Mouse (Mus musculus) kidney, adult 2 months (tissue): ENCODE measurements around the gene Fads1. TPM values are rescaled to one million over a fixed set of nuclear protein-coding genes. Genes with fewer than 3 reads are reported as not detected.

Source experiments
- DNase-seq: peaks from one replicate; pipeline ENCODE4 v3.0.0; 2021
- H3K27ac ChIP-seq: fragments of 200-500 bp; 2 replicates; pipeline ENCODE4 v1.5.1; 2012; ENCODE audit warnings: low read depth, low read length, control low read depth, inconsistent platforms; ENCODE audit not compliant: insufficient read depth
- H3K27me3 ChIP-seq: fragments of 200-500 bp; replicated peaks from 2 replicates; pipeline ENCODE4 v1.6.1; 2012; ENCODE audit warnings: mild to moderate bottlenecking, moderate library complexity, low read length, inconsistent platforms; ENCODE audit not compliant: control insufficient read depth, insufficient read depth
- H3K36me3 ChIP-seq: fragments of 200-500 bp; 2 replicates; pipeline ENCODE4 v1.6.1; 2012; ENCODE audit warnings: mild to moderate bottlenecking, moderate library complexity, low read length, inconsistent platforms; ENCODE audit not compliant: control insufficient read depth, insufficient read depth
- H3K4me1 ChIP-seq: fragments of 200-500 bp; 2 replicates; pipeline ENCODE4 v1.6.1; 2011; ENCODE audit warnings: low read length; ENCODE audit not compliant: control insufficient read depth, insufficient read depth
- H3K4me3 ChIP-seq: fragments of 200-500 bp; 2 replicates; pipeline ENCODE4 v1.5.1; 2011; ENCODE audit warnings: mild to moderate bottlenecking, low read depth, low read length, control low read depth; ENCODE audit not compliant: insufficient read depth
- CTCF ChIP-seq: fragments of 200-500 bp; conservative IDR thresholded peaks from 2 replicates; pipeline ENCODE4 v1.5.1; 2011; ENCODE audit warnings: low read depth, mild to moderate bottlenecking, control low read depth, low read length, moderate library complexity, mixed read lengths; ENCODE audit not compliant: insufficient read depth, insufficient read length
- POLR2A ChIP-seq: fragments of 200-500 bp; IDR thresholded peaks from one replicate; pipeline ENCODE4 v1.6.1; 2011; ENCODE audit warnings: low read depth, low read length, control low read depth
- WGBS: fragments of 180-500 bp; shearing (Covaris S2); methylation state at CpG from one replicate; pipeline ENCODE4 v1.1.7; 2018; 5-methylcytosine and 5-hydroxymethylcytosine counted together
- polyA plus RNA-seq: library from polyadenylated mRNA; depleted of rRNA; stranded (reverse); fragments of >200 nt; gene quantifications from 2 replicates; pipeline ENCODE4 v1.2.3, GENCODE M21; 2012

The Fads1 gene
- polyA plus RNA-seq, 1 experiment = 88.4 TPM

DNA sequence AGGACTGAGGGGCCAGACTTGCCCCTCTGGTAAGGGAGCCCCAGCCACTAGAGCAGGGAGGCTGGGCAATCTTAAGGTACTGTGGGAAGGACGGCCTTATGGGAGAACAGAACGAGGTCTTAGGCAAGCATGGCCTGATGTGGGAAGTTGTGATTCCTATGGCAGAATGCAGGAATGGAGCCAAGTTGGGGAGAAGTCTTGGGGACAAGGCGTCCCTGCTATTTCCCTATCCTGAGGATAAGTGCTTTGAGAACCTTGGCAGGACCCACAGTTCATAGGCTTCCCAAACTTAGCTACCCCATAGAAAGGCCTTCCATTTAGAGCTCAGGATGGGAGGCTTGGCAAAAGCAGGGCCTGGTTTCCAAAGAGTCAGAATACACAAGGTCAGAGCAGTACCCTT lies 26.2 kb downstream of the Fads1 start:
- DNase-seq = no peak
- Histone ChIP-seq H3K4me3 (no peak overlapping the region), H3K27ac (no peak overlapping the region), H3K4me1 (peaks cover 2% of the 10 kb centered on the region; the same call in 1 of the 2 replicates), H3K27me3 (no peaks in the 10 kb centered on the region), H3K36me3 (no peaks in the 10 kb centered on the region)
- TF ChIP-seq CTCF (no peak), POLR2A (no peak)
- WGBS = 88% methylated on average over 3 of the region's 3 CpGs

DNA sequence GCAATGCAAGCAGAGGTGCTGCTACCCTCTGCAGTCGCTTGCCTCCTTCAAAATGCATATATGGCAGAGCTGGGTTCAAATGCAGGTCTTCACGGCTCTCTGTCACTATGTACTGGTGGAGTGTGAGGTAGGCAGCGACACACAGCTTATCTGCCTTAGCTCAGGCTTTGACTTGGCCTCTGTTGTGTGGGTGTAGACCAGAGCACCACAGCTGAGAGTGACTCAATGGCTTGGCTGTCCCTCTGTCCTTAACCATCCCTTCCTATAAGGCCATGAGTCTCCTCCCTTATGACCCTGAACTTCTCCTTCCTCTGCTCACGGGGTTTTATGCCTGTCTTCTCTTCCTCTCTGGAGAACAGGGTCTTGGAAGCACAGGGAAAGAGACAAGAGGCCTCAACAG lies 28.2 kb downstream of the Fads1 start:
- no peaks in the 10 kb centered on the region for H3K27me3 ChIP-seq
- 79% methylated on average over 4 of the region's 4 CpGs for WGBS
- no peaks in the 10 kb centered on the region for H3K4me1 ChIP-seq
- no peak overlapping the region for H3K4me3 ChIP-seq
- DNase-seq = no peak
- TF ChIP-seq CTCF = no peak
- no peak overlapping the region for H3K27ac ChIP-seq
- H3K36me3 ChIP-seq = no peaks in the 10 kb centered on the region

DNA sequence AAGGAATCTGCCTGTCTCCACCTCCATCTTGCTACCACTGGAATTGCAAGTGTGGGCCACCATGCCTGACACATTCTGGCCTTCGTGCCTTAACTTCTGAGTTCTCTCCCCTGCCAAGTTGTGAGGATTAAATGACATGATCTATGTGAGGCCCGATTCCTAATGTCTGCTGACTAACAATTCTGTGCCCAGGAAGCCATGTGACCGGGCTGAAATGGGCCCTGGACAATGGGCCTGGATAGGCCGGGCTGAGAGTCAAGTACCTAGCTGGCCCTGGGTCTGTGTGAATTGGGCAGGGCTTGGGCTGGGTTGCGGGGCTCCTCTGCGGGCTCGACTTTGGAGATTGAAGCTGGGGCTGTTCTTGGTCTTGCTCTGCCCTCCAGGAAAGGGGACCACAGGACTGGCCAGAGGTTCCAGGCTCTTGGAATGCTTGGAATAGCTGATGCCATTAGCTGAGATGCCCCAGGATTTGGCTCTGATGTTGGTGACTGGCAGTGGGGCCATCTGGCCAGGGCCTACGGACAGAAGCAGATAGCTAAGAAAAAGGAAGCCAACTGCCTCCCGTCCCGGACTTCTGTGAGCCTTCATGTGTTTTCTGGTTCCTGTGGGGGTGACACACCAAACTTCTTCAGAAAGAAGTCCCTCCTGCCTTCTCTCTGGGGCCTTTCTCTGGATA lies 31.2 kb downstream of the Fads1 start:
- H3K27ac ChIP-seq = no peak overlapping the region
- no peaks in the 10 kb centered on the region for H3K4me1 ChIP-seq
- H3K27me3 ChIP-seq = no peaks in the 10 kb centered on the region
- TF ChIP-seq POLR2A (no peak), CTCF (no peak)
- DNase-seq = no peak
- no peak overlapping the region for H3K4me3 ChIP-seq
- 81% methylated on average over 10 of the region's 10 CpGs for WGBS
- H3K36me3 ChIP-seq = no peaks in the 10 kb centered on the region

DNA sequence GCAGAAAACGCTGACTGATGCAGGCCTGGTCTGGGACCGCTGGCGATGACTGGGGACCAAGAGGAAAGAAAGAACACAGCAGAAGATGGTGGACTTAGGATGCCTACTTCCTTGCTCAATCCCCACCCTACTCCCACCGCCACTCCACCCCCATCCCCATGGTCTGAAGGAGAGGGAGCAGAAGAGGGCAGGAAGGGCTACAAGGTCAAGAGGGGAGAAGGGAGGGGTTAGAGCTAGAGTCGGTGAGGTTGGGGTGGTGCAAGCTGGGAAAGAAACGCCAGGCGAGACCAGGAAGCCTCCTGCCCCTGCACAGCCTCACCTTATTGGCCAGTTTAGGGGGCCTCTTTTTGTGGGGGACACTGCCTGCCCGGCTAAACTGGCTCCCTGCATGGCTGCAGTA lies 33.4 kb downstream of the Fads1 start:
- DNase-seq = no peak
- H3K4me1 ChIP-seq = no peaks in the 10 kb centered on the region
- no peak overlapping the region for H3K27ac ChIP-seq
- TF ChIP-seq CTCF (no peak), POLR2A (no peak)
- WGBS = 62% methylated on average over 8 of the region's 8 CpGs
- no peaks in the 10 kb centered on the region for H3K27me3 ChIP-seq
- no peak overlapping the region for H3K4me3 ChIP-seq
- H3K36me3 ChIP-seq = no peaks in the 10 kb centered on the region

DNA sequence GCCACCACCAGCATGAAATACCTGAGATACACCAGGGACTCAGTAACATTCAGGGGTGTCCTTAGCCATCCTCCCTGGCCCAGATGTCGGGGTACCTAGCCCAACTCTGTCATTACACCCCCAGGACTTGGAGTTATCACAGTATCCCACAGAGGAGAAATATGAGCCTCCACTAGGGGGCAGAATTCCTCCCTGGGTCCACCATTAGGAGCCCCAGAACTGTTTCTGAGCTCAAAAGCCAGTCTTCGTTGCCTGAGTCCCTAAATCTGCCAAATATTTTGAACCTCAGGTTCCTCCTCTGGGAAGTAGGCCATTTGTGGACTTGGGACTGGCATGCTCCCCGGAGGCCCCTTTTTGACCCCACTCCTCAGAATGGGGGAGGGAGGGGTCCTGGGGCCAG lies 36.4 kb downstream of the Fads1 start:
- no peaks in the 10 kb centered on the region for H3K27me3 ChIP-seq
- TF ChIP-seq CTCF (peak; percentile 61), POLR2A (no peak)
- WGBS = 43% methylated on average over 3 of the region's 3 CpGs
- no peaks in the 10 kb centered on the region for H3K4me1 ChIP-seq
- no peak overlapping the region for H3K27ac ChIP-seq
- peak; percentile 52 for DNase-seq
- H3K36me3 ChIP-seq = no peaks in the 10 kb centered on the region
- H3K4me3 ChIP-seq = no peak overlapping the region

DNA sequence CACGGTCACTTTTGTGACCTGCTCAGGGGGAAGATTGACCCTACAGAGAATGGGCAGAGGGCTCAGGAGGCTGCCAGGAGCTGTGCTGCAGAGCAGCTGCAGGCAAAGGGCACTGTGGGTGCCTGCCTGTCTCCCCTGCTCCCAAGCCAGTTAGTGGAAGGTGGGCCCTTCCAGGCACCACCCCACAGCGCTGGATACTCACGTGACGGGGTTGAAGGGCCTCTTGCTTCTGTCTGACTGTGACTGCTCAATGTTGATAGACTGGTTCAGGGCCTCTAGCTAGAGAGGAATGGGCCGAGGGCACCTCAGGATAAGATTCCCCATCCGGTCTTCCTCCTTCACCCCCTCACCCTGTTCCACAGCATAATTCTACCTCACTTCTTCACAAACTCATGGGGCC lies 36.9 kb downstream of the Fads1 start:
- 68% methylated on average over 6 of the region's 6 CpGs for WGBS
- TF ChIP-seq POLR2A = no peak
- no peak for TF ChIP-seq CTCF
- no peaks in the 10 kb centered on the region for H3K4me1 ChIP-seq

DNA sequence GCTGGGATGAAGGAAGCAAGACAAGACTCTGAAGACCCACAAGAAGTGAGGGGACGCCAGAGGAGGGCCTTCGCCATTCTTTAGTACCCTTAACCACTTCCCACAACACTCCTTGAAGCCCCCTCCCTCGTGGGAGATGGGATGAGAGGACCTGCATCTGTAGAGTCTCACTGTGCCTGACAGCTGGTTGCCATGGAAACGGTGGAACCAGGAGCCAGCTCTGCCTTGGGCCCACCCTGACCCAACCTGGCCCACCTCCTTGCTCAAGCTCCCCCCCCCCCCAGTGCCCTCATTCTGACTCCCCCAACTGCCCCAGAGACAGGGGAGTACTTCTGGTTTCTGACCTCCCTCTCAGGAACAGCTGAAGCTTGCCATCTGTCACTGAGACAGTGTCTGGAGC lies 38.9 kb downstream of the Fads1 start:
- no peak overlapping the region for H3K4me3 ChIP-seq
- H3K27me3 ChIP-seq = no peaks in the 10 kb centered on the region
- no peaks in the 10 kb centered on the region for H3K36me3 ChIP-seq
- no peak for DNase-seq
- 43% methylated on average over 4 of the region's 4 CpGs for WGBS
- H3K27ac ChIP-seq = no peak overlapping the region
- no peaks in the 10 kb centered on the region for H3K4me1 ChIP-seq
- TF ChIP-seq POLR2A = no peak
- TF ChIP-seq CTCF = no peak

More for the DNA sequence above, 36.9 kb downstream of the Fads1 start:
- Histone ChIP-seq H3K36me3 (no peaks in the 10 kb centered on the region), H3K4me3 (no peak overlapping the region), H3K27ac (no peak overlapping the region), H3K27me3 (no peaks in the 10 kb centered on the region)
- no peak for DNase-seq
